Mouse (Mus musculus) liver, postnatal 0 days (tissue): ENCODE measurements at regions not wholly inside any gene's neighbourhood (a gene's known extent, or its start where the extent isn't known, plus 50 kb on each side); places are given as distances from the start of the nearest gene placed in this dataset.

ENCODE experiments used
- CTCF ChIP-seq: sonication (generic); IDR thresholded peaks from 2 replicates; pipeline ENCODE4 v1.5.1; 2016; ENCODE audit warnings: antibody characterized with exemption, low read depth
- EP300 ChIP-seq: IDR thresholded peaks from 2 replicates; pipeline ENCODE4 v1.6.1; 2016; ENCODE audit warnings: antibody characterized with exemption, low read depth, mild to moderate bottlenecking

DNA sequence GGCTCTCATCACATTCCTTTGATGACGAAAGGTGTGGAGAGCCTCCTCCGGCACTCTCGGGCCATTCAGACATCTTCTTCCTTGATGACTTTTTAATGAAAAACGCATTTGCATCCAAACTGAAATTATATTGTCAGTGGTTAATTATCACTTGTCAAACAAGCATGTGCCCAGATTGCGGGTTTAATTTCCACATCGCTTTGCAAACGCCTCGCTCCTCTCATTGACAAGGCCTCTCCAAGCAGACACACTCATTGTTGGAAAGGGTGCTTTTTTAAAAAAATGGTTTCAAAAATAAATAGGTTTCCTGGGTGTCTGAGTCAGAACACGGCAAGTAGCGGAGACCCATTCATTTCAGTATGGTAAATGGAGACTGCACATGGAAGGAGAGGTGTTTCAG is 240.1 kb downstream of the Ptpru start:
- TF ChIP-seq CTCF (no peak), EP300 (no peak)
